ENCODE assay signal across 21 mouse cellular contexts in genomic region chr6:22339763-22340542, GRCm38 (mm10). TPM values are rescaled to one million over a fixed set of nuclear protein-coding genes. Genes with fewer than 3 reads are reported as not detected.
DNase-seq lines count a peak whose midpoint lies in the region; ATAC-seq and TF ChIP-seq lines count a peak whose summit lies in the region.
"Had no signal": no experiment of that assay in that cellular context is flagged by ENCODE, and none has a peak within 500 bp of the region (broad histone marks: within the 10 kb centered on the region; RNA-seq: fewer than 3 reads in every experiment).

No protein-coding gene starts in this region.

- TF ChIP-seq RAD21 in CH12.LX (IDR thresholded peaks at IDR 0.05; ENCODE audit: low read depth, low read length) = no peak

- 80% methylated on average over 15 of the region's 15 CpGs for WGBS in intestine, embryonic 15.5 days
- WGBS in liver, embryonic 16.5 days (ENCODE audit: insufficient replicate concordance) = 54% methylated on average over 15 of the region's 15 CpGs
- 77% methylated on average over 15 of the region's 15 CpGs for WGBS in stomach, embryonic 15.5 days

- H3K27me3 ChIP-seq in CH12.LX (replicated peaks) = no peaks in the 10 kb centered on the region
- H3K27me3 ChIP-seq in intestine, embryonic 15.5 days (replicated peaks) = no peaks in the 10 kb centered on the region
- H3K27me3 ChIP-seq in liver, embryonic 16.5 days (ENCODE audit: control insufficient read depth, insufficient read depth, low read depth, low read length) = no peaks in the 10 kb centered on the region
- H3K27me3 ChIP-seq in stomach, embryonic 15.5 days (replicated peaks) = no peaks in the 10 kb centered on the region
- H3K27me3 ChIP-seq: heart, embryonic 15.5 days; midbrain, embryonic 15.5 days had no signal

- peak; percentile 94 for ATAC-seq in intestine, embryonic 15.5 days
- ATAC-seq in liver, embryonic 16.5 days (ENCODE audit: low read depth) = peak; percentile 90
- ATAC-seq in stomach, embryonic 15.5 days (ENCODE audit: insufficient read depth, low FRiP score, low read depth) = peak; percentile 73
- no peak for ATAC-seq in frontal cortex, adult (ENCODE audit: low TSS enrichment)
- ATAC-seq: forebrain, embryonic 14.5 days; inflammation-experienced regulatory T-cells, adult 6 months; midbrain, embryonic 15.5 days had no signal

- H3K4me1 ChIP-seq in CH12.LX (ENCODE audit: control insufficient read depth in 1 of 2, insufficient read depth in 2 of 2) = peaks cover 32 to 88% of the 10 kb centered on the region in 2 experiments
- H3K4me1 ChIP-seq in intestine, embryonic 15.5 days (replicated peaks) = no peaks in the 10 kb centered on the region
- peaks cover 8% of the 10 kb centered on the region for H3K4me1 ChIP-seq in liver, embryonic 16.5 days (ENCODE audit: control insufficient read depth, low read depth, low read length)
- H3K4me1 ChIP-seq in stomach, embryonic 15.5 days = peaks cover 5% of the 10 kb centered on the region
- H3K4me1 ChIP-seq: limb, embryonic 10.5 days; midbrain, embryonic 15.5 days had no signal

- peak; percentile 51; the same call in 1 of the 2 replicates for TF ChIP-seq EP300 in CH12.LX (IDR thresholded peaks at IDR 0.05; ENCODE audit: low read length)

- H3K9ac ChIP-seq in CH12.LX (ENCODE audit: insufficient read depth, low read depth) = no peak overlapping the region; the same call in 1 of the 2 replicates
- no peak overlapping the region for H3K9ac ChIP-seq in intestine, embryonic 15.5 days
- no peak overlapping the region for H3K9ac ChIP-seq in liver, embryonic 16.5 days (ENCODE audit: low read depth, low read length)
- H3K9ac ChIP-seq in stomach, embryonic 15.5 days = no peak overlapping the region
- H3K9ac ChIP-seq: heart, embryonic 15.5 days; lung, embryonic 14.5 days; midbrain, embryonic 15.5 days had no signal

- H3K36me3 ChIP-seq in CH12.LX (replicated peaks in 1 of 2; ENCODE audit: control insufficient read depth in 1 of 2, insufficient read depth in 1 of 2, low read length in 1 of 2) = peaks cover 20 to 54% of the 10 kb centered on the region in 2 experiments
- H3K36me3 ChIP-seq in intestine, embryonic 15.5 days = no peaks in the 10 kb centered on the region
- H3K36me3 ChIP-seq in liver, embryonic 16.5 days (ENCODE audit: control insufficient read depth, insufficient read depth) = no peaks in the 10 kb centered on the region
- peaks cover 13% of the 10 kb centered on the region; the same call in 1 of the 2 replicates for H3K36me3 ChIP-seq in stomach, embryonic 15.5 days
- H3K36me3 ChIP-seq: heart, embryonic 15.5 days; midbrain, embryonic 15.5 days had no signal

- dilution Hi-C loops in CH12.LX (cut with MboI; ENCODE audit: extremely low pct_ligation_motif_present, extremely low pct_unique_long_range_greater_than_20kb, low sequenced_read_pairs) = no loop called here

- H3K79me2 ChIP-seq in CH12.LX (replicated peaks; ENCODE audit: control insufficient read depth, extremely low read depth, insufficient read depth, poor library complexity, severe bottlenecking) = peaks cover 77% of the 10 kb centered on the region

- H3K4me3 ChIP-seq in CH12.LX (replicated peaks in 1 of 3; ENCODE audit: low read depth in 2 of 3, low read length in 2 of 3, poor library complexity in 1 of 3) = no peak overlapping the region
- H3K4me3 ChIP-seq in intestine, embryonic 15.5 days (replicated peaks) = no peak overlapping the region
- H3K4me3 ChIP-seq in liver, embryonic 16.5 days (ENCODE audit: low read depth, low read length) = no peak overlapping the region
- H3K4me3 ChIP-seq in stomach, embryonic 15.5 days (replicated peaks) = no peak overlapping the region
- H3K4me3 ChIP-seq: heart, embryonic 15.5 days; layer of hippocampus, adult 2 months; left cerebral cortex, adult 2 months; limb, embryonic 10.5 days; midbrain, embryonic 15.5 days had no signal

- TF ChIP-seq POLR2A in CH12.LX (IDR thresholded peaks at IDR 0.05; ENCODE audit: low read depth, low read length) = no peak; the same call in 1 of the 2 replicates

- H3K4me2 ChIP-seq in CH12.LX (ENCODE audit: insufficient read depth, low read depth, poor library complexity, severe bottlenecking) = peak overlapping the region; percentile 79
- H3K4me2 ChIP-seq in intestine, embryonic 15.5 days (replicated peaks) = no peak overlapping the region
- no peak overlapping the region for H3K4me2 ChIP-seq in liver, embryonic 16.5 days (ENCODE audit: low read depth, low read length)
- no peak overlapping the region for H3K4me2 ChIP-seq in stomach, embryonic 15.5 days
- H3K4me2 ChIP-seq: heart, embryonic 15.5 days; lung, embryonic 14.5 days; midbrain, embryonic 15.5 days had no signal

- DNase-seq in CH12.LX (ENCODE audit: extremely low read depth) = no peak
- DNase-seq in right cerebral cortex, postnatal 4 days = no peak
- DNase-seq in layer of hippocampus, adult 9-11 months = no peak
- DNase-seq: adrenal gland, adult 2 months; cerebellum, adult 11 months; cerebellum, postnatal 14 days; lung, embryonic 14.5 days; thymus, postnatal 4 days had no signal

- H3K9me3 ChIP-seq in CH12.LX (replicated peaks; ENCODE audit: low read length) = no peaks in the 10 kb centered on the region
- H3K9me3 ChIP-seq in intestine, embryonic 15.5 days = no peaks in the 10 kb centered on the region
- H3K9me3 ChIP-seq in liver, embryonic 16.5 days (replicated peaks; ENCODE audit: control insufficient read depth, low read length) = no peaks in the 10 kb centered on the region
- H3K9me3 ChIP-seq in stomach, embryonic 15.5 days = no peaks in the 10 kb centered on the region
- H3K9me3 ChIP-seq: heart, embryonic 15.5 days; limb, embryonic 10.5 days; midbrain, embryonic 15.5 days had no signal

- in situ Hi-C loops in CH12.LX (cut with MboI; ENCODE audit: low pct_ligation_motif_present, low pct_unique_long_range_greater_than_20kb, low sequenced_read_pairs) = no loop called here

- peak overlapping the region; percentile 79 for H3K27ac ChIP-seq in CH12.LX (ENCODE audit: insufficient read depth, low read depth)
- 0 out of 2 replicates have a peak overlapping the region, but pooled peaks have one; percentile 33 for H3K27ac ChIP-seq in intestine, embryonic 15.5 days
- H3K27ac ChIP-seq in liver, embryonic 16.5 days (ENCODE audit: low read length) = peak overlapping the region; percentile 77
- H3K27ac ChIP-seq in stomach, embryonic 15.5 days = no peak overlapping the region
- H3K27ac ChIP-seq: heart, embryonic 15.5 days; kidney, postnatal 0 days; layer of hippocampus, adult 2 months; left cerebral cortex, adult 2 months; limb, embryonic 10.5 days; macrophage; midbrain, embryonic 15.5 days had no signal

- no peak for TF ChIP-seq CTCF in CH12.LX (conservative IDR thresholded peaks at IDR 0.05 in 1 of 2, IDR thresholded peaks at IDR 0.05 in 1 of 2; ENCODE audit: low read depth in 2 of 2, low read length in 2 of 2)

TF ChIP-seq in CH12.LX, 34 proteins besides CTCF, POLR2A, EP300 and RAD21:
- TF ChIP-seq BHLHE40 (IDR thresholded peaks at IDR 0.05; ENCODE audit: low read depth, low read length) (peak; percentile 45; the same call in 1 of the 2 replicates), MEF2A (IDR thresholded peaks at IDR 0.05; ENCODE audit: borderline replicate concordance, low read depth, low read length) (peak; percentile 56; the same call in 1 of the 2 replicates), TBP (conservative IDR thresholded peaks at IDR 0.05; ENCODE audit: low read depth, low read length) (no peak), IRF4 (IDR thresholded peaks at IDR 0.05; ENCODE audit: low read depth, low read length) (peak; percentile 60; the same call in 1 of the 2 replicates), JUN (IDR thresholded peaks at IDR 0.05; ENCODE audit: insufficient read depth, low read depth, low read length) (no peak), USF1 (IDR thresholded peaks at IDR 0.05; ENCODE audit: low read depth, low read length) (no peak), ZKSCAN1 (IDR thresholded peaks at IDR 0.05; ENCODE audit: borderline replicate concordance, low read depth, low read length) (no peak), E2F4 (IDR thresholded peaks at IDR 0.05; ENCODE audit: insufficient replicate concordance, low read depth, low read length) (no peak), MAX (IDR thresholded peaks at IDR 0.05; ENCODE audit: low read length) (no peak), RCOR1 (conservative IDR thresholded peaks at IDR 0.05; ENCODE audit: low read depth, low read length) (0 out of 2 replicates have a peak, but pooled peaks have one; percentile 52), NRF1 (IDR thresholded peaks at IDR 0.05; ENCODE audit: low read depth, low read length) (no peak), POLR2AphosphoS2 (IDR thresholded peaks at IDR 0.05; ENCODE audit: low read depth, low read length) (no peak), SIN3A (IDR thresholded peaks at IDR 0.05; ENCODE audit: low read length) (peak; percentile 54; the same call in 1 of the 2 replicates), CHD1 (IDR thresholded peaks at IDR 0.05; ENCODE audit: low read depth, low read length) (peak; percentile 81; the same call in 1 of the 2 replicates), ZNF384 (IDR thresholded peaks at IDR 0.05; ENCODE audit: low read depth, low read length) (peak; percentile 82), USF2 (conservative IDR thresholded peaks at IDR 0.05; ENCODE audit: low read depth, low read length) (no peak), JUND (conservative IDR thresholded peaks at IDR 0.05; ENCODE audit: low read depth, low read length) (no peak)

RNA-seq across cellular contexts. Expression of gene Fam3c, which starts 16.1 kb away (rescaled TPM):
- total RNA-seq in CH12.LX (2012; rRNA removed) = 95.9 and 121 TPM in 2 replicates
- total RNA-seq in CH12.LX (2014; rRNA removed) = 61.9 and 68.4 TPM in 2 replicates
- polyA plus RNA-seq in CH12.LX (2012; ENCODE audit: insufficient read length, low read depth) = 155 and 169 TPM in 2 replicates
- 45.8 and 48.1 TPM in 2 replicates for polyA plus RNA-seq in intestine, embryonic 15.5 days (2015; fragmentation: Nextera tagmentation; extraction: Ambion mirVana)
- polyA plus RNA-seq in liver, embryonic 16.5 days (2015; fragmentation: Nextera tagmentation; extraction: Ambion mirVana) = 18.5 and 19.9 TPM in 2 replicates
- 76.1 and 78.5 TPM in 2 replicates for polyA plus RNA-seq in stomach, embryonic 15.5 days (2015; fragmentation: Nextera tagmentation; extraction: Ambion mirVana)

RNA-seq across cellular contexts. Expression of gene Wnt16, which starts 51.9 kb away (rescaled TPM):
- total RNA-seq in CH12.LX (2012; rRNA removed) (47.4 and 71.1 TPM in 2 replicates), CH12.LX (2014; rRNA removed) (10.9 and 11.2 TPM in 2 replicates)
- polyA plus RNA-seq in CH12.LX (2012; ENCODE audit: insufficient read length, low read depth) = 14.4 and 15.9 TPM in 2 replicates
- polyA plus RNA-seq in intestine, embryonic 15.5 days (2015; fragmentation: Nextera tagmentation; extraction: Ambion mirVana) = 0.30 and 0.52 TPM in 2 replicates
- polyA plus RNA-seq in liver, embryonic 16.5 days (2015; fragmentation: Nextera tagmentation; extraction: Ambion mirVana) = not detected in 2 replicates
- polyA plus RNA-seq in stomach, embryonic 15.5 days (2015; fragmentation: Nextera tagmentation; extraction: Ambion mirVana) = 2.1 and 2.2 TPM in 2 replicates
- total RNA-seq: adrenal gland, adult 2 months had no signal
- polyA plus RNA-seq: lung, embryonic 14.5 days; macrophage had no signal
